Mouse (Mus musculus) urinary bladder, postnatal 25 days (tissue): ENCODE results near the gene Nrl.
A peak's percentile ranks its signal among the peaks of the same experiment; 100 is the strongest.

ENCODE experiments used
- DNase-seq: peaks from one replicate; pipeline ENCODE4 v3.0.0; 2022; ENCODE audit warnings: low spot score

The Nrl gene

GRCm38 (mm10) chr14:55479629-55480028, 45.2 kb downstream of the Nrl start:
- no peak for DNase-seq

GRCm38 (mm10) chr14:55478651-55479599, 45.9 kb downstream of the Nrl start, which contains the start of gene Dhrs4:
Dhrs4 (plus strand) TSS chr14:55478758.
- DNase-seq = peak; percentile 72

- no peak for DNase-seq
Observed at GRCm38 (mm10) chr14:55477829-55478228, 47.0 kb downstream of the Nrl start.

- DNase-seq = no peak
Observed at GRCm38 (mm10) chr14:55477421-55477820, 47.4 kb downstream of the Nrl start.

GRCm38 (mm10) chr14:55475654-55476053, 49.1 kb downstream of the Nrl start:
- no peak for DNase-seq

GRCm38 (mm10) chr14:55470806-55471205, 54.0 kb downstream of the Nrl start:
- DNase-seq = no peak

DNA sequence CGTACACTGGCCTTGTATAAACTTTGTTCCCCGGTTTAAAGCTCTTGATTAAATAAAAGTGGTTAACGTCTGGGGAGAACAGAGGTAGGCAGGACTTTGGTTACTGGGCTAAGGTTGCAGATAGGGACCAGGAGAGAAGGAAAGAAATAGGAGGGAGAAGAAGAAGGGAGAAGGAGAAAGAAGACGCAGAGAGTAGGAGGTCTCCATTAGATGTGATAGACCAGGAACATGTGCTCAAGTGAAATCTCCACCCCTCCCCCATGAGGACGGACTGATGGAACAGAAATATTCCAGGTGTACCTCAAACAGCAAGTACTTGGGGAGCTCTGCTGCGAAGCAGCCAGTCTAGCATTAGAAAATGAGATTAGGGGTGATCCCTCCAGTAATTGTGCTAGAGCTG, 55.0 kb downstream of the Nrl start:
- no peak for DNase-seq

DNA sequence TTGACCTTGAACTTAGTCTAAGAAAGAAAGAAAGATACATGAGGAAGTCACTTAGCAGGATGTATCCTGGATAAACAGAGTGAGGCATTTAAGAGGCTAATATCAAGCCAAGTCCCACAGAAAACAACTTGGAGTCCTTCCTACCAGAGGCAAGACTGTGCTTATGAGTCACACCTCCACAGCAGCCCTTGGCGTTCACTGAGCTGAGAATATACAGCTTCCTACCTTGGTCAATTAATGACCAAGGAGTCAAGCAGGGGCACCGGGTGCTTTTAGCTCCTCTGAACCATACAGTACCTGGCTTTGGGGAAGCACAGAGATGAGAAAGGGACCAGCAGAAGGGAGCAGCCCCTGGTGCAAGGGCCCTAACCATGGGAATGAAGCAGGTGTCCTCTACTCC, 55.7 kb downstream of the Nrl start:
- DNase-seq = no peak
